Mouse (Mus musculus) hindbrain, embryonic 13.5 days (tissue): ENCODE measurements around the gene Isca2. TPM values are rescaled to one million over a fixed set of nuclear protein-coding genes. Genes with fewer than 3 reads are reported as not detected.
A peak's percentile ranks its signal among the peaks of the same experiment; 100 is the strongest.

Experiments used
- ATAC-seq: fragments of 200-750 bp; cut with Nextera tagmentation; 2 replicates; pipeline ENCODE4 v1.8.0; 2017; ENCODE audit warnings: moderate TSS enrichment; ENCODE audit not compliant: low FRiP score
- H3K27ac ChIP-seq: fragments of 300-500 bp; sonication (generic); 2 replicates; pipeline ENCODE4 v1.5.1; 2015; ENCODE audit warnings: inconsistent platforms, mild to moderate bottlenecking, moderate library complexity
- H3K27me3 ChIP-seq: fragments of 300-500 bp; sonication (generic); 2 replicates; pipeline ENCODE4 v1.6.1; 2015; ENCODE audit warnings: mild to moderate bottlenecking, inconsistent platforms
- H3K36me3 ChIP-seq: fragments of 300-500 bp; sonication (generic); 2 replicates; pipeline ENCODE4 v1.6.1; 2015; ENCODE audit warnings: mild to moderate bottlenecking, inconsistent platforms
- H3K4me1 ChIP-seq: fragments of 300-500 bp; sonication (generic); replicated peaks from 2 replicates; pipeline ENCODE4 v1.6.1; 2015; ENCODE audit warnings: inconsistent platforms
- H3K4me2 ChIP-seq: fragments of 300-500 bp; sonication (generic); 2 replicates; pipeline ENCODE4 v1.6.1; 2015; ENCODE audit warnings: inconsistent platforms, mild to moderate bottlenecking, moderate library complexity
- H3K4me3 ChIP-seq: fragments of 300-500 bp; sonication (generic); 2 replicates; pipeline ENCODE4 v1.5.1; 2015; ENCODE audit warnings: mild to moderate bottlenecking, inconsistent platforms
- H3K9ac ChIP-seq: fragments of 300-500 bp; sonication (generic); 2 replicates; pipeline ENCODE4 v1.6.1; 2015; ENCODE audit warnings: mild to moderate bottlenecking, inconsistent platforms
- H3K9me3 ChIP-seq: fragments of 300-500 bp; sonication (generic); 2 replicates; pipeline ENCODE4 v1.6.1; 2016; ENCODE audit warnings: inconsistent platforms
- WGBS: fragments of 180-500 bp; shearing (Covaris S2); methylation state at CpG from one replicate; pipeline ENCODE4 v1.1.7; 2015; 5-methylcytosine and 5-hydroxymethylcytosine counted together
- polyA plus RNA-seq: library from polyadenylated mRNA; unstranded; fragments of >200 nt; fragmentation: Nextera tagmentation; extraction: Ambion mirVana; gene quantifications from 2 replicates; pipeline ENCODE4 v1.2.1, GENCODE M21; 2015

Isca2 gene
- polyA plus RNA-seq, 1 experiment from 2014 or later, result 158 TPM

- Histone ChIP-seq H3K4me3 (no peak overlapping the region), H3K4me2 (no peak overlapping the region), H3K27ac (peak overlapping the region; percentile 40; the same call in 1 of the 2 replicates), H3K36me3 (peaks cover 44% of the 10 kb centered on the region), H3K9ac (no peak overlapping the region), H3K27me3 (no peaks in the 10 kb centered on the region), H3K9me3 (no peaks in the 10 kb centered on the region), H3K4me1 (peaks cover 37% of the 10 kb centered on the region)
- WGBS, result 31% methylated on average over 16 of the region's 16 CpGs
- ATAC-seq, result no peak
Measured at GRCm38 (mm10) chr12:84755008-84755695, 17.9 kb upstream of the Isca2 start.

DNA sequence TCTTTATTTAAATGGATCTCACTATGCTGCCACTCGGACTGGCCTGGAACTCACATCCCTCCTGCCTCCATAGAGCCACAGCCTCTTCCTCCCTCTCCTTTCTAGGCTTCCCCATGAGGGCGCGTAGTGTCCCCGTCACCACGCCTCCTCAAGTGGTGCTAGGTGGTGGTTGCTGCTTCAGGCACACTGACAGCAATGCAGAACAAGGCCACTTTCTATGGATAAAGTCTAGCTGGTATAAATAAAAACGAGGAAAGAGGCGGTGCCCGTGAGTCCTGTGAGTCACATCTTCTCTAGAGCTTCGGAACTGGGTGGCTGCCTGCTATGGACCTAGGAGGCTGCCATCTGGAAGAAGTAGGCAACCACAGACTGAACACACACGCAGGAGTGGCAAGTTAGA, 17.0 kb upstream of the Isca2 start:
- no peak for ATAC-seq
- Histone ChIP-seq H3K27ac (no peak overlapping the region), H3K36me3 (peaks cover 52% of the 10 kb centered on the region), H3K9ac (no peak overlapping the region), H3K4me3 (no peak overlapping the region), H3K9me3 (no peaks in the 10 kb centered on the region), H3K4me2 (no peak overlapping the region), H3K4me1 (peaks cover 34% of the 10 kb centered on the region), H3K27me3 (no peaks in the 10 kb centered on the region)
- WGBS, result 94% methylated on average over 10 of the region's 10 CpGs

- Histone ChIP-seq H3K27ac (no peak overlapping the region), H3K27me3 (no peaks in the 10 kb centered on the region), H3K4me3 (no peak overlapping the region), H3K4me1 (peaks cover 7% of the 10 kb centered on the region), H3K36me3 (peaks cover 71% of the 10 kb centered on the region), H3K9ac (no peak overlapping the region), H3K4me2 (no peak overlapping the region), H3K9me3 (no peaks in the 10 kb centered on the region)
- ATAC-seq, result no peak
- 84% methylated on average over 2 of the region's 2 CpGs for WGBS
Measured at GRCm38 (mm10) chr12:84759063-84759462, 14.0 kb upstream of the Isca2 start.

GRCm38 (mm10) chr12:84762532-84762931, 10.5 kb upstream of the Isca2 start:
- no peak overlapping the region for H3K4me3 ChIP-seq
- peaks cover 66% of the 10 kb centered on the region for H3K36me3 ChIP-seq
- ATAC-seq, result no peak
- no peaks in the 10 kb centered on the region for H3K27me3 ChIP-seq
- no peak overlapping the region for H3K9ac ChIP-seq
- no peaks in the 10 kb centered on the region for H3K9me3 ChIP-seq
- no peak overlapping the region for H3K27ac ChIP-seq
- 93% methylated on average over 5 of the region's 5 CpGs for WGBS
- peaks cover 8% of the 10 kb centered on the region for H3K4me1 ChIP-seq
- no peak overlapping the region for H3K4me2 ChIP-seq

DNA sequence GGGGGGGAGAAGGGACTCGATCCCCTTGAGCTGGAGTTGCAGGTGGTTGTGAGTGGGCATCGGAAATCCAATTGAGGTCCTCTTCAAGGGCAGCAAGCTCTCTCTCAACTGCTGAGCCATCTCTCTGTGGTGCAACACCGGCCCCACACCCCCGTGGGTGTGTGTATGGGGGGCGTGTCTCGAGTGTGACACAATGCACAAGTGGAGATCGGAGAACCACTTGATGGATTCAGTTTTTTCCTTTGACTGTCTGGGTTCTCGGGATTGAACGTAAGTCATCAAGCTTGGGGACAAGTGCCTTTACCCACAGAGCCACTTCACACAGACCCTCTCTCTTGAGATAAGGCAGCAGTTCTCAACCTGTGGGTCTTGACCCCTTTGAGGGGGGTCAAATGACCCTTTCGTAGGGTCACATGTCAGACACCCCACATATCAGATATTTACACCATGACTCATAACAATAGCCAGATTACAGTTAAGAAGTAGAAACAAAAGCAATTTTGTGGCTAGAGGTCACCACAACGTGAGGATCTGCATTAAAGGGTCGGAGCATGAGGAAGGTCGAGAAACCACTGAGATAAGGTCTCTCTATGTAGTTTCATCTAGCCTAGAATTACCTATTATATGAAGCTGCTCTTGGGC, 9.4 kb upstream of the Isca2 start:
- H3K36me3 ChIP-seq, result peaks cover 55% of the 10 kb centered on the region
- no peak for ATAC-seq
- no peaks in the 10 kb centered on the region for H3K9me3 ChIP-seq
- H3K27me3 ChIP-seq, result no peaks in the 10 kb centered on the region
- WGBS, result 94% methylated on average over 13 of the region's 13 CpGs
- H3K4me2 ChIP-seq, result no peak overlapping the region
- no peak overlapping the region for H3K4me3 ChIP-seq
- H3K9ac ChIP-seq, result no peak overlapping the region
- peaks cover 11% of the 10 kb centered on the region for H3K4me1 ChIP-seq
- no peak overlapping the region for H3K27ac ChIP-seq

DNA sequence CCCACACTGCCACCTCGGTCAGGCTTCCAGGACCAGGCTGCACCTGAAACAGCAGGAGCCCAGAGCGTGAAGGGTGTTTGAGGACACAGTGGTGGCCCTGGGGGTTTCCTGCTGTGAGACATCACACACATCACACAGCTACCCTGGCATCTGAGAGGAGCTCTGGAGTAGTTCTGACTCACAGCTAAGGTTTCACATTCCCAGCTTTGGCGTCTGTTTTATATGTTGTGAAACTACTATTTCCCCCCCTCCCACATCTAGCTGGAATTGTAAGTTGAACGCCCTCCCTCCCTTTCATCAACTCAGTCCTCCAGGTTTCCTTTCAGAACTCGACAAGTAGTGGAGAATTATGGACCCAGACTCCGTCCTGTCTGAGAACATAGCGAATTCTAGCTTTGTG, 8.3 kb upstream of the Isca2 start:
- Histone ChIP-seq H3K4me1 (peaks cover 15% of the 10 kb centered on the region), H3K27me3 (no peaks in the 10 kb centered on the region), H3K9ac (no peak overlapping the region), H3K36me3 (peaks cover 49% of the 10 kb centered on the region), H3K4me3 (no peak overlapping the region), H3K4me2 (no peak overlapping the region), H3K9me3 (no peaks in the 10 kb centered on the region), H3K27ac (no peak overlapping the region)
- 86% methylated on average over 7 of the region's 7 CpGs for WGBS
- ATAC-seq, result no peak

DNA sequence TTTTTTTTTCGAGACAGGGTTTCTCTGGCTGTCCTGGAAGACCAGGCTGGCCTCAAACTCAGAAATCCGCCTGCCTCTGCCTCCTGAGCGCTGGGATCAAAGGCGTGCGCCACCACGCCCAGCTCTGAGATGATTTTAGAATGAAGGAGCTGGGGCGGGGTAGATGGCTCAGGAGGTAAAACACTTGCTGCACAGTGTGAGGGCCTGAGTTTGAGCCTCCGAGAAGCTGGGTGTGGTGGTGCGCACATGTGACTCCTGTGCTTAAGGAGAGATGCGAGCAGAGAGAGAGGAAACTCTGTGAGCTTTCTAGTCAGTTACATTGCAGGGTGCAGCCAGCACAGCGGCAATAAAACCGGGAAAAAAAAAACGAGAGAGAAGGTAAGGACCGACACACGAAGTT, 7.5 kb upstream of the Isca2 start:
- peaks cover 22% of the 10 kb centered on the region for H3K4me1 ChIP-seq
- no peaks in the 10 kb centered on the region for H3K9me3 ChIP-seq
- H3K27ac ChIP-seq, result no peak overlapping the region
- no peak overlapping the region for H3K4me3 ChIP-seq
- peaks cover 43% of the 10 kb centered on the region for H3K36me3 ChIP-seq
- H3K4me2 ChIP-seq, result no peak overlapping the region
- H3K9ac ChIP-seq, result no peak overlapping the region
- no peak for ATAC-seq
- 92% methylated on average over 15 of the region's 15 CpGs for WGBS
- no peaks in the 10 kb centered on the region for H3K27me3 ChIP-seq

DNA sequence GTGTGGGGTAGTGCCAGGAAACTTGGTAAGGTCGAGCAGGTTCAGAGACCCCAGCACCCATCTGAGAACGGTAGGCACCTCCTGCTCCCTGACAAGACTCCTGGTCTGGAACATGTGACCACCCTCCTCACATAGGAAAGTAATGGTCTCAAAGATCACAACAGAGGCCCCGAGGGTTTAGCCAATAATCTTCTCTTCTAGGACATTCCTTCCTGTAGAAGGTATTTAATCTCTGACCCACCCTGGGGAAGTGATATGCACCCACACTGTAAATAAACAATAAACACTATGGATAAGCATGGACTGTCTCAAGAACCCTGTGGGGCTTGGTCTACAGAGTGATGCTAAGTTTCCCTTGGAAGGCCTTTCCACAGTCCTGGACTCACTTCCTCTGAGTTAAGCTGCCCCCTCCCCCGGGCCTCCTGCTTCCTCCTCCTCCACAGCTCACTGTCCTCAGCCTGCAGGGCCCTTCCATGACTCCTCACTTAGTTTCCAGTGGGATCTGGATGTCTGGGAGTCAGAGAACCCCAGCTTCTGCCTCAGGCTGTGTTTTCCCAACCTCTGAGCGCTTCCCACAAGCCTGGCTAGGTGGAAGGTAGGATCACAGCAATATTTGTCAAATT, 6.8 kb upstream of the Isca2 start:
- peaks cover 36% of the 10 kb centered on the region for H3K36me3 ChIP-seq
- 89% methylated on average over 5 of the region's 5 CpGs for WGBS
- no peaks in the 10 kb centered on the region for H3K9me3 ChIP-seq
- H3K4me3 ChIP-seq, result no peak overlapping the region
- H3K27me3 ChIP-seq, result no peaks in the 10 kb centered on the region
- H3K4me1 ChIP-seq, result peaks cover 29% of the 10 kb centered on the region
- ATAC-seq, result no peak
- H3K9ac ChIP-seq, result no peak overlapping the region
- no peak overlapping the region for H3K27ac ChIP-seq
- H3K4me2 ChIP-seq, result no peak overlapping the region

DNA sequence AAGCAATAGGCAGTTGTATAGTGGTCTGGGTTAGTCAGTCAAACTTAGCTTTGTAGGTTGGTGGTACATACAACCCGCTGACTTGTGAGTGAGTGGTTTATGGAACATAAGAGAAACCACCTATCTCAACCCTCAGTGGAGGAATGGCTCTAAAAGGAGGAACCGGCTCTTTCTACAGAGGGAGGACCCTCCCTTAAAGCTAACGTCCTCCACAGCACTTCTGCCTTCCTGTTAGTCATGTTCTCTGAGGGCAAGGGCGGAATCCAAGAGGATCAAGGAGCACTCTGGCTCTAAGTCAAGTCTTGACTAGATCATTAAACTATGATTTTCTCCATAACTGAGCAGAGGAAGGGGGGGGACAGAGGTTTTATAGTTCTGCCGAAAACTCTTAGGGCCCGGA, 5.5 kb upstream of the Isca2 start:
- Histone ChIP-seq H3K9ac (no peak overlapping the region), H3K36me3 (peaks cover 35% of the 10 kb centered on the region), H3K4me1 (peaks cover 39% of the 10 kb centered on the region), H3K4me2 (no peak overlapping the region), H3K4me3 (no peak overlapping the region), H3K27ac (no peak overlapping the region), H3K27me3 (no peaks in the 10 kb centered on the region), H3K9me3 (no peaks in the 10 kb centered on the region)
- no peak for ATAC-seq
- WGBS, result 91% methylated on average over 6 of the region's 6 CpGs

GRCm38 (mm10) chr12:84769624-84770023, 3.4 kb upstream of the Isca2 start:
- Histone ChIP-seq H3K4me2 (no peak overlapping the region), H3K36me3 (peaks cover 15% of the 10 kb centered on the region), H3K9me3 (no peaks in the 10 kb centered on the region), H3K9ac (no peak overlapping the region), H3K4me3 (no peak overlapping the region), H3K27me3 (no peaks in the 10 kb centered on the region), H3K4me1 (peaks cover 50% of the 10 kb centered on the region), H3K27ac (no peak overlapping the region)
- no peak for ATAC-seq
- 84% methylated on average over 7 of the region's 7 CpGs for WGBS

DNA sequence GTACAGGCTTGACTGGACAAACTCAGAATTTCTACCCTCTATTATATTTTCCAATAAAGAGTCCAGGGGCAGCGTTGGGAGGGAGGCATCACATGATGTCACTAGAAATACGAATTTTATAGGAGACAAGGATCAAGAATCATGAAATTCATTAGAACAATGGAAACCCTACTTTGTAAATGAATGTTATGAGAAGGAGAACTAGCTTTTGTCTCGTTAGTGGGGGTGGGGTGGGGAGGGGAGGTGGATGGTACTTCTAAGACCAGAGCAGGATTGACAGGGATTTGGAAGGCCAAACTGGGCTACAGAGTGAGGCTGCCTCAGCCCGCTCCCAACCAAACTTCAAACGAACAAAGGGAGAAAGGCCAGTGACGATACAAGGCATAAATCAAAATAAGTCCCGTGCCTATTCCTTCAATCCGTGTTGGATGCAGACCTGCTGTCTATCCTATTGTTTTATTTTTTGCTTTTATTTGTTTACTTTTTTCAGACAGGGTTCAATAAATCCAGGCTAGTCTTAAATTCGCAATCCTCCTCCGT, 1.0 kb upstream of the Isca2 start:
- WGBS, result 3% methylated on average over 10 of the region's 10 CpGs
- Histone ChIP-seq H3K36me3 (peaks cover 8% of the 10 kb centered on the region; the same call in 1 of the 2 replicates), H3K27ac (peak overlapping the region; percentile 90), H3K9ac (peak overlapping the region; percentile 80), H3K4me1 (peaks cover 49% of the 10 kb centered on the region), H3K4me2 (peak overlapping the region; percentile 73), H3K9me3 (no peaks in the 10 kb centered on the region), H3K4me3 (peak overlapping the region; percentile 74), H3K27me3 (no peaks in the 10 kb centered on the region)
- ATAC-seq, result no peak

- Histone ChIP-seq H3K27me3 (no peaks in the 10 kb centered on the region), H3K4me2 (peak overlapping the region; percentile 84), H3K4me1 (peaks cover 41% of the 10 kb centered on the region), H3K27ac (peak overlapping the region; percentile 81), H3K36me3 (peaks cover 8% of the 10 kb centered on the region; the same call in 1 of the 2 replicates), H3K9me3 (no peaks in the 10 kb centered on the region), H3K4me3 (peak overlapping the region; percentile 74), H3K9ac (peak overlapping the region; percentile 91)
- 1% methylated on average over 20 of the region's 20 CpGs for WGBS
- ATAC-seq, result no peak; the same call in 1 of the 2 replicates
Measured at GRCm38 (mm10) chr12:84773476-84773875, 425 bp downstream of the Isca2 start.
